Mouse (Mus musculus) neural tube, embryonic 14.5 days (tissue): ENCODE results near the gene Cttnbp2nl. TPM values are rescaled to one million over a fixed set of nuclear protein-coding genes. Genes with fewer than 3 reads are reported as not detected.

Experiments used
- ATAC-seq: fragments of 200-750 bp; cut with Nextera tagmentation; 2 replicates; pipeline ENCODE4 v1.8.0; 2017; ENCODE audit warnings: low read depth, mild to moderate bottlenecking, moderate TSS enrichment, moderate library complexity
- H3K27ac ChIP-seq: fragments of 300-500 bp; sonication (generic); 2 replicates; pipeline ENCODE4 v1.5.1; 2014; ENCODE audit warnings: low read depth, mild to moderate bottlenecking, control low read depth, low read length, moderate library complexity, mixed read lengths
- H3K27me3 ChIP-seq: fragments of 300-500 bp; sonication (generic); 2 replicates; pipeline ENCODE4 v1.6.1; 2014; ENCODE audit warnings: low read length; ENCODE audit not compliant: control insufficient read depth, insufficient read depth
- H3K36me3 ChIP-seq: fragments of 300-500 bp; sonication (generic); 2 replicates; pipeline ENCODE4 v1.6.1; 2014; ENCODE audit warnings: low read length, mixed read lengths; ENCODE audit not compliant: control insufficient read depth, insufficient read depth
- H3K4me1 ChIP-seq: fragments of 300-500 bp; sonication (generic); 2 replicates; pipeline ENCODE4 v1.6.1; 2014; ENCODE audit warnings: low read length; ENCODE audit not compliant: control insufficient read depth, insufficient read depth
- H3K4me2 ChIP-seq: fragments of 300-500 bp; sonication (generic); 2 replicates; pipeline ENCODE4 v1.6.1; 2014; ENCODE audit warnings: mild to moderate bottlenecking, low read depth, low read length, control low read depth
- H3K4me3 ChIP-seq: fragments of 300-500 bp; sonication (generic); 2 replicates; pipeline ENCODE4 v1.5.1; 2014; ENCODE audit warnings: low read depth, low read length, control low read depth, mixed read lengths
- H3K9ac ChIP-seq: fragments of 300-500 bp; sonication (generic); replicated peaks from 2 replicates; pipeline ENCODE4 v1.6.1; 2014; ENCODE audit warnings: low read depth, mild to moderate bottlenecking, control low read depth, low read length, mixed read lengths
- H3K9me3 ChIP-seq: fragments of 300-500 bp; sonication (generic); 2 replicates; pipeline ENCODE4 v1.6.1; 2016; ENCODE audit warnings: low read length; ENCODE audit not compliant: control insufficient read depth
- WGBS: fragments of 180-500 bp; shearing (Covaris S2); extraction: QIAGEN DNeasy Blood & Tissue Kit; methylation state at CpG from one replicate; pipeline ENCODE4 v1.1.7; 2014; 5-methylcytosine and 5-hydroxymethylcytosine counted together
- polyA plus RNA-seq: library from polyadenylated mRNA; unstranded; fragments of >200 nt; fragmentation: Nextera tagmentation; extraction: Ambion mirVana; gene quantifications from 2 replicates; pipeline ENCODE4 v1.2.1, GENCODE M21; 2014

Cttnbp2nl gene
- polyA plus RNA-seq, 1 experiment from 2014 or later = 37.3 TPM

- H3K27ac ChIP-seq = no peak overlapping the region
- peaks cover 10% of the 10 kb centered on the region for H3K4me1 ChIP-seq
- H3K9ac ChIP-seq = no peak overlapping the region
- no peak overlapping the region for H3K4me3 ChIP-seq
- no peak for ATAC-seq
- H3K4me2 ChIP-seq = no peak overlapping the region
- 15% methylated on average over 19 of the region's 19 CpGs for WGBS
- H3K9me3 ChIP-seq = no peaks in the 10 kb centered on the region
- no peaks in the 10 kb centered on the region for H3K36me3 ChIP-seq
- H3K27me3 ChIP-seq = peaks cover 34% of the 10 kb centered on the region
Observed at GRCm38 (mm10) chr3:104960026-104961000, 92.6 kb downstream of the Cttnbp2nl start.

GRCm38 (mm10) chr3:104956131-104956581 is 96.8 kb downstream of the Cttnbp2nl start:
- Histone ChIP-seq H3K4me1 (peaks cover under 1% of the 10 kb centered on the region; the same call in 1 of the 2 replicates), H3K9ac (no peak overlapping the region), H3K27me3 (peaks cover 19% of the 10 kb centered on the region), H3K9me3 (no peaks in the 10 kb centered on the region), H3K4me3 (no peak overlapping the region), H3K36me3 (peaks cover 5% of the 10 kb centered on the region), H3K27ac (no peak overlapping the region), H3K4me2 (no peak overlapping the region)
- 87% methylated on average over 6 of the region's 6 CpGs for WGBS
- no peak for ATAC-seq

GRCm38 (mm10) chr3:104954551-104954950 is 98.4 kb downstream of the Cttnbp2nl start:
- no peak overlapping the region for H3K27ac ChIP-seq
- H3K9ac ChIP-seq = no peak overlapping the region
- ATAC-seq = no peak
- 96% methylated on average over 15 of the region's 15 CpGs for WGBS
- H3K36me3 ChIP-seq = peaks cover 5% of the 10 kb centered on the region
- no peak overlapping the region for H3K4me3 ChIP-seq
- no peak overlapping the region for H3K4me2 ChIP-seq
- H3K9me3 ChIP-seq = no peaks in the 10 kb centered on the region
- no peaks in the 10 kb centered on the region for H3K4me1 ChIP-seq
- H3K27me3 ChIP-seq = peaks cover 7% of the 10 kb centered on the region; the same call in 1 of the 2 replicates

GRCm38 (mm10) chr3:104954137-104954536 is 98.8 kb downstream of the Cttnbp2nl start:
- WGBS = 95% methylated on average over 3 of the region's 3 CpGs
- no peak overlapping the region for H3K9ac ChIP-seq
- H3K36me3 ChIP-seq = peaks cover 5% of the 10 kb centered on the region
- peaks cover 6% of the 10 kb centered on the region; the same call in 1 of the 2 replicates for H3K27me3 ChIP-seq
- no peak overlapping the region for H3K4me2 ChIP-seq
- H3K4me3 ChIP-seq = no peak overlapping the region
- H3K4me1 ChIP-seq = no peaks in the 10 kb centered on the region
- H3K9me3 ChIP-seq = no peaks in the 10 kb centered on the region
- H3K27ac ChIP-seq = no peak overlapping the region
- ATAC-seq = no peak

- H3K36me3 ChIP-seq = peaks cover 5% of the 10 kb centered on the region
- 94% methylated on average over 23 of the region's 23 CpGs for WGBS
- H3K9me3 ChIP-seq = no peaks in the 10 kb centered on the region
- H3K27me3 ChIP-seq = no peaks in the 10 kb centered on the region
- no peaks in the 10 kb centered on the region for H3K4me1 ChIP-seq
- H3K27ac ChIP-seq = no peak overlapping the region
- no peak overlapping the region for H3K9ac ChIP-seq
- no peak overlapping the region for H3K4me3 ChIP-seq
- no peak for ATAC-seq
- H3K4me2 ChIP-seq = no peak overlapping the region
Observed at GRCm38 (mm10) chr3:104952891-104953670, 99.9 kb downstream of the Cttnbp2nl start.

Other genes starting within 250 kb of the Cttnbp2nl start
- 3.8 and 7.4 TPM in 2 replicates for gene Mov10, start 234.6 kb downstream of the Cttnbp2nl start, polyA plus RNA-seq
- gene St7l, start 189.1 kb downstream of the Cttnbp2nl start, polyA plus RNA-seq = 39.4 and 39.5 TPM in 2 replicates
- 154 and 187 TPM in 2 replicates for gene Capza1, start 188.6 kb downstream of the Cttnbp2nl start, polyA plus RNA-seq
- 0.81 and 0.91 TPM in 2 replicates for gene Wnt2b, start 91.2 kb downstream of the Cttnbp2nl start, polyA plus RNA-seq
- not detected in 2 replicates for gene 4930564D02Rik, start 13.7 kb upstream of the Cttnbp2nl start, polyA plus RNA-seq